Mouse (Mus musculus) mesoderm, embryonic 11.5 days (tissue): ENCODE data around the gene Cyp4a10.
"Not testable (repeated sequence)": the region's sequence is repeated elsewhere in the genome, so short reads cannot be mapped to it uniquely, and the experiment has no call there.

Source experiments
- DNase-seq: peaks from one replicate; pipeline ENCODE4 v3.0.0-alpha.2; 2012; ENCODE audit warnings: low read depth, low spot score

Cyp4a10 gene

GRCm38 (mm10) chr4:115518000-115518399, at the start of gene Cyp4a10:
Cyp4a10 (plus strand) TSS chr4:115518264.
- DNase-seq: not testable (repeated sequence)

GRCm38 (mm10) chr4:115473585-115473984, 44.5 kb upstream of the Cyp4a10 start:
- DNase-seq: not testable (repeated sequence)

- peak; percentile 15 for DNase-seq
Measured at GRCm38 (mm10) chr4:115476051-115476450, 42.0 kb upstream of the Cyp4a10 start.

- no peak for DNase-seq
Measured at GRCm38 (mm10) chr4:115481006-115481652, 36.9 kb upstream of the Cyp4a10 start.

- no peak for DNase-seq
Measured at GRCm38 (mm10) chr4:115496001-115496400, 22.1 kb upstream of the Cyp4a10 start, which contains the start of gene Cyp4a14. Cyp4a14 (minus strand) TSS chr4:115496142.

DNA sequence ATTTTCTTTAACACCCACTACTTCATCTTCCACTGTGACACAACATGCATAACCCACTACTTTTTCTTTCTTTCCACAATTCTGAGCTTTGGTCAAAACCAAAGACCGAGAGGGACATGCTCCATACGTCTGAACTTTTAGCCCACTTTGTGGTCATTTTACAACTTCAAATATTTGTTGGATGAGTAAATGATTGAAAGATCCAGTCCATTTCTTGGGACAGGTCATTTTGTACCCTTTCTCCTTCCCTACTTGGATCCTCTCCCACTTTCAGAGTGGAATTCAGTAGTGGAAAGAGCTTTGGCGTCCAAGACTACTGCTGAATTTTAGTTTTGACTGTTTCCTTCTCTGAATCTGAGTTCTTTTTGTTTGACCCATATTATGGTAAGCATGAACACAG, 20.6 kb upstream of the Cyp4a10 start:
- no peak for DNase-seq

DNA sequence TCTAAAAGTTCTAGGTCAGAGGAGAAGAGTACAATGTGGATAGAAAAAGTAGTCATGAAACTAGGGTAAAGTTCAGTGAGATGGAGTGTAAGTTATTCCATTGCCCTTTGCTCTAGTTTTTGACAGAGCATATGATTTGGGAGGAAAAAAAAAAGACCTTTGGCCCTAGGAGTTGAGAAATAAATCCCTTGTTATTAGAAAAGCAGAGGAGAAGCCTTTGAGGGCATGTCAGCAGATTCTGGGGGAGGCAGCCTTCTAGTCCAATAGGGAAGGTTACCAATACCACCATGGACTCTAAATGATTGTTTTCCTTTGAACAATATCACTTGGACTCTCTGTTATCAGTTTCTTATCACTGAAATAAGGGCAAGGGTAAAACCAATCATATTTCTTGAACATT, 4.1 kb upstream of the Cyp4a10 start:
- DNase-seq: not testable (repeated sequence)

DNA sequence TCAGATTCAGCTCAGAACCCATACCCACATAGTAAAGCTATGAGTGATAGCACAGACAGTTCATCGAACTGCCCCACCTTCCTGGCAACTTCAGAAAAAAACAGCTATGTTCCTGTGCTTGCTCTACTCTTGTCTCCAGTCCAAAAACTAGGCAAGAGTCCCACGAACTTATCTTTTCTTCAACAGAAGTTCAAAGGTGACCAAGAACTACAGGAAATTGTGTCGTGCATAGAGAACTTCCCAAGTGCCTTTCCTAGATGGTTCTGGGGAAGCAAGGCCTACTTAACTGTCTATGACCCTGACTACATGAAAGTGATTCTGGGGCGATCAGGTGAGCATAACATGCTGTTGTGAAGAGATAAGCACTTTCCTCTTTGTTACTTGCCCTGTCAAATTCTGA, 1.4 kb downstream of the Cyp4a10 start:
- DNase-seq: no peak

GRCm38 (mm10) chr4:115521766-115522165, 3.7 kb downstream of the Cyp4a10 start:
- DNase-seq: no peak

DNA sequence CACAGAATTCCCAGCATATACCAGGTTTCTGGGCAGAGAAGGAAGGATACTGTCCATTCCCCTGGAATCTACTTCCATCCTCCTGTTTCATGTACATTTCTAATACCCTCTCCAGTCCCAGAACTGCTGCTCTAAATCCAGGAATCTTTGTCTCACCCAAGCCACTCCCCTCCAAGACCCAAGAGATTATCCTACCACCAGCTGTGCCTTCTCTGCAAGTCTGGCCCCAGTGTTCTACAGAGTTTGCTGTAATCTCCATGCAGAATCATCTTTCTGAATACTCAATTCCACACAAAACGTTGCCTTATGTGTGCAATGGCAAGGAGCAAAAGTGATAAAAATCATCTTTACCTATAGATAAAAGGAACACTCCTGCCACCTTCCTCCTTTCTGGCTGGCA, 27.0 kb downstream of the Cyp4a10 start:
- no peak for DNase-seq

- DNase-seq: no peak
Measured at GRCm38 (mm10) chr4:115546141-115546828, 28.2 kb downstream of the Cyp4a10 start.

GRCm38 (mm10) chr4:115552726-115553125, 34.7 kb downstream of the Cyp4a10 start:
- no peak for DNase-seq

DNA sequence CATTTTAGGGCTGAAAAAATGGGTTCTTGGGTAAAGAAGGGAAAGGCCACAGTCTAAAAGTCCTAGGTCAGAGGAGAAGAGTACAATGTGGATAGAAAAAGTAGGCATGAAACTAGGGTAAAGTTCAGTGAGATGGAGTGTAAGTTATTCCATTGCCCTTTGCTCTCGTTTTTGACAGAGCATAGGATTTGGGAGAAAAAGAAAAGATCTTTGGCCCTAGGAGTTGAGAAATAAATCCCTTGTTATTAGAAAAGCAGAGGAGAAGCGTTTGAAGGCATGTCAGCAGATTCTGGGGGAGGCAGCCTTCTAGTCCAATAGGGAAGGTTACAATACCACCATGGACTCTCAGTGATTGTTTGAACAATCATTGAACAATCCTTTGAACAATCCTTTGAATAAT, 37.4 kb downstream of the Cyp4a10 start:
- no peak for DNase-seq

GRCm38 (mm10) chr4:115557861-115558561, 39.9 kb downstream of the Cyp4a10 start:
- DNase-seq: no peak

GRCm38 (mm10) chr4:115561236-115561635, 43.2 kb downstream of the Cyp4a10 start:
- not testable (repeated sequence) for DNase-seq

GRCm38 (mm10) chr4:115563401-115563800, 45.3 kb downstream of the Cyp4a10 start, which contains the start of gene Cyp4a31:
Cyp4a31 (plus strand) TSS chr4:115563649.
- DNase-seq: no peak

DNA sequence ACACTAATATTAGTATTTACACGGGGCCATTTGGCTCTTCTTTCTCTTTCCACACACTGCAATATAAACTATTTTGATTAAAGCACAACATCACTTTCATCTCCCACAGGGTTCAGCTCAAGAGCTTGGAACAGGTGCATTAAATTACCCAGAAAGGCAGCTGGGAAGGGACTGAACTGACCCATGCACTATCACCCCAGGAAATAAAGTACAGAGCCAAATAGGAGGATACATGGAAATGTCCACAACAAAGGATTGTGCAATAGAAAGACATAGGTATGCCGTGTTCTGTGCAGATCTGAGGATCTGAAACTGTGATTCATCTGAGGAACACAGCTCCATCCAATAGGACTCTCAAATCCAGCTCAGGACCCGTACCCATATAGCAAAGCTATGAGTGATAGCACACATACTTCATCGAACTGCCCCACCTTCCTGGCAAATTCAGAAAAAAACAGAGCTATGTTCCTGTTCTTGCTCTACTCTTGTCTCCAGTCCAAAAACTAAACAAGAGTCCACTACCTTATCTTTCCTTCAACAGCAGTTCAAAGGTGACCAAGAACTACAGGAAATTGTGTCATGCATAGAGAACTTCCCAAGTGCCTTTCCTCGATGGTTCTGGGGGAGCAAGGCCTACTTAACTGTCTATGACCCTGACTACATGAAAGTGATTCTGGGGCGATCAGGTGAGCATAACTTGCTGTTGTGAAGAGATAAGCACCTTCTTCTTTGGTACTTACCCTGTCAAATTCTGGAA, 46.6 kb downstream of the Cyp4a10 start:
- not testable (repeated sequence) for DNase-seq

DNA sequence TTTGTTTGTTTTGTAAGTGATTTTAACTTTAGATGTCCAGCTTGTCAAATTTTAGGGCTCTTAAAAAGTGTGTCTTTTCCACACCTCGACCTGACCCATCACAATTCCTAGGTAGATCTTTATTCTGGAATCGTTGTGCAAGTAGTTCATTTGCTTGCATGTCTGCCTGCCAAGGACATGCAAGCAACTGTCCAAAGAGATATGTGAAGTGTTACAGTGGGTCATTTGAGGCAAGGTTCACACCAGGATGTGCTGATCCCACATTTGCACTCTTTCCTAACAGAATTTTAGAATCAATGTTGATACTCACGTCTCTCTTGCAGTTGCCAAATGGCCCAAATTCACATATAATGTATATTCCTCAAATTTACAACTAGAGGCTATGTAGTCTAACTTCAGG, 57.2 kb downstream of the Cyp4a10 start:
- no peak for DNase-seq

DNA sequence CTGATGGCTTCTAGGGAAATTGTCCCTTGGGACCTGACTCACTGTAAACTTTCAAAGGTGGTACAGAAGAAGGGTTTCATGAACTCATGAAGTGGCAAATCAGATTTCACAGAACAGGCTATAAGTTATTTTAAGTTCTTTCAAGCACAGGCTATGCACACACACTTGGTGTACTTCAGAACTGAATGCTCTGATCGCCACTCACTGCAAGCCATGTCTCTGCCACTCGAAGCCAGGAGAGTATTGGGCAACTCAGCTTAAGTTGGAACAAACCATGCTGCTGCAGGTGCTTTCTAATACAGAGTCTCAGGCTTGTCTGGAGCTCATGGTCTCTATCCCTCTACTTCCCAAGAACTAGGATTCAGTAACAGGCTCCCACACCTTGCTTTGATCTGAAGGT, 57.7 kb downstream of the Cyp4a10 start:
- no peak for DNase-seq

GRCm38 (mm10) chr4:115583036-115583435, 65.0 kb downstream of the Cyp4a10 start:
- no peak for DNase-seq
